Mouse (Mus musculus) heart, postnatal 0 days (tissue): ENCODE measurements at regions not wholly inside any gene's neighbourhood (a gene's known extent, or its start where the extent isn't known, plus 50 kb on each side); places are given as distances from the start of the nearest gene placed in this dataset.

Experiments used
- CTCF ChIP-seq: IDR thresholded peaks from 2 replicates; pipeline ENCODE4 v1.5.1; 2016; ENCODE audit warnings: antibody characterized with exemption, control low read depth, low read depth
- EP300 ChIP-seq: IDR thresholded peaks from 2 replicates; pipeline ENCODE4 v1.6.1; 2016; ENCODE audit warnings: antibody characterized with exemption, low read depth

DNA sequence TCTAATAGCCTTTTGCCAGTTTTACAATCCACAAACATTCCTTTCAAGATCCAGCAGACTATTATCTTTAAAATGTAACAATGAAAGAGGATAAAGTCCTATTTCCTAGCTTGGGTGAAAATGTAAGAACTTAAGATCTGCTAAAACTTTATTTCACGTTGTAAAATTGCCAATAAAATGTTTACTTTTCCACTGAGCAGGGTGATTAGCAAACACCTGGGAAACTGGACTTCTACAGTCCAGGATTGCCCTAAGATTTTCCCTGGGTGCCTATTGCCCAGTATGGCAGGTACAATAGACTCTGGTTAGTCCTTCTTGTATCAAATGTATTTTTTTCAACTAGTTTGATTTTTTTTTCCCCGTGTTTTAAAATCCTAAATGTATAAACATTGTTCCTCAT, 1789.2 kb downstream of the Hace1 start:
- TF ChIP-seq CTCF (no peak), EP300 (no peak)
